Mouse (Mus musculus): ENCODE results near the gene Rhox12. TPM values are rescaled to one million over a fixed set of nuclear protein-coding genes. Genes with fewer than 3 reads are reported as not detected.

Gene Rhox12
- not detected for total RNA-seq (2021)
- long read RNA-seq, experiment 1: 0 reads
- long read RNA-seq, experiment 2: 0 reads

DNA sequence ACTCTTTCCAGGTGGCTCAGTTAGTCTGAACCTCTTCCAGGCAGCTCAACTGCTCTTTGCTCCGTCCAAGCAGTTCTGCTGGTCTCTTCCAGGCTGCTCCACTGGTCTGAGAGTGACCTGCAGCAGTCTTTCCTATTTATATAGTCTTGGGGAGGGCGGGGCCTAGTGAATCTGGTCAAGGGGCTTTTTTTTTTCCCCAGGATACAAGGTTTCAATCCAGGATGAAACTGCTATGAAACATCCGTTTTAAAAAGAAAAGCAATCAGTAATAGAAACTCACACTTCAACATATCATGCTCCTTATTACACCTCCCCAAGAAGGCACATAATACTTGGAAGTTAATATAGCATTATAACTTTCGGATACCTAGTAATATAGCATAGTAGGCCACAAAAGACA is at the start of gene Rhox12:
Gene Rhox12 (minus strand): TSS at position 101 of the 400 bp plus-strand sequence.
- no peak for DNase-seq (ENCODE audit: low spot score in 2 of 2)

DNA sequence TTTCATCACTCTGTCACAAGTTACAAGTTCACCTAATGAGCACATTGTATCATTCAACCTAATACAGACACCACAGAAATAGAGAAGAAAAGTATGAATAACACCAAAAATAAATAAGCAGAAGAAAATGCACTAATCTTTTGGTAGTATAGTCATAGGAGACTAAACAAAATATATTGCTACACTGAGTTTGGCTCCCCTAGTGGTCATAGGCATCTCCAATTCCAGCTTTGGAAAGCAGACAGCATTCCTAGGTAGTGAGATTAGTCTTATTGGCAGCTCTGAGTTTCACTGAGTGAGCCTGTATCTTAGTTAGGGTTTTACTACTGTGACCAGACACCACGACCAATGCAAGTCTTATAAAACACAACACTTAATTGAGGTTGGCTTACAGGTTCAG is 48.4 kb upstream of the Rhox12 start:
- no peak for DNase-seq (ENCODE audit: low spot score in 2 of 2)

DNA sequence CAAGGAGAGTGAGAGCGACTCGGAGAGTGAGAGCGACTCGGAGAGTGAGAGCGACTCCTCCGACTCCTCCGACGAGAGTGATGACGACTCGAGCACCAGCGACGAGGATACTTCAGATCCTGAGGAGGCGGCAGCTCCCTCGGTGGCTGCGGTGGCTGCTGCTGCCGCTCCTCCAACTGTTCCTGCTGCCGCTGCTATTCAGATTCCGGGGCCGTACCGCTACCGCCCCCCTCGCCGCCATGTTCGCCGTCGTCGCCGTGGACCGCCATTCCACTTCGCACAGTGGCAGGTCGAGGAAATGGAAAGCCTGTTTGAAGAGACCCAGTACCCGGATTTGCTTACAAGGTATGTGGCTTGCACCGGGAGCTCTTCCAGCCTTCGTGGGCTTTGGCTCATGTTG is 10.8 kb upstream of the Rhox12 start:
- no peak for DNase-seq (ENCODE audit: low spot score in 2 of 2)

DNA sequence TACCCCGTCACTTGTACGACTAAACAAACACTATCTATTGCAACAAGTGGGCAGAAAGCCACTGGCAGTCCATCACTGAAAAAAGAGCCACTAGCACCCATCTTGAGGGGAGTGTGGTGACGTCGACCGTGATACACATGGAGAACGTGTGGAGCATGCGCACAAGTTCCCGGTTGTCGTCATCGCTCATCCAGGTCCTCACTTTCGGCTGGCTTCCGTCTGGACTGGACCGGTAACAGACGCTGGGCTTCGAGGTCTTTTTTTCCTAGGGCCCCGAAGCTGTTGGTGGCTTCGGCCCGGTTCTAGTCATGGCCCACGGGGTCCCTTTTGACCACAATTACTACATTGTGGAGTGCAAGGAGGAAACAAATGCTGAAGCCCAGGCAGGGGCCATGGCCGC is 10.3 kb upstream of the Rhox12 start, which contains the start of gene Rhox13:
Gene Rhox13 (plus strand): TSS at position 238 of the 400 bp plus-strand sequence.
- no peak for DNase-seq (ENCODE audit: low spot score in 2 of 2)

DNA sequence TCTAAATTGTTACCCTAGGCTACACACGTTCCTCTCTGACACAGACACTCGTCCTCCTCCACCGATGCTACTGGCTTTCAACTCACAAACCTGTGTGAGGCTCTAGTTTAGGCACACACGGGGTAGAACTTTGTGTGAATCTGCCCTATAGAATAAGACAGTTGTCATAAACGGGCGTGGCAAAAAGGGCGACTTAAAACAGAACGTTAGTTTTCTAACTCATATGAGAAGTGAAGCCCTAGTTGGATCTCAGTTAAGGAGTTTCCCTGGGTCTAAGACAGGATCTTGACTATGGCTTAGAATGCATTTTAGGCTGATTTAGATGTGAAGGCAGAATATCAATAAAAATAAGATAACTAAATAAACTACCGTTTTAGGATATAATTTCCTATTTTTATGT is 25.7 kb downstream of the Rhox12 start, which contains the start of gene Rhox11:
Gene Rhox11 (minus strand): TSS at position 101 of the 400 bp plus-strand sequence.
- DNase-seq (ENCODE audit: low spot score in 2 of 2): no peak

DNA sequence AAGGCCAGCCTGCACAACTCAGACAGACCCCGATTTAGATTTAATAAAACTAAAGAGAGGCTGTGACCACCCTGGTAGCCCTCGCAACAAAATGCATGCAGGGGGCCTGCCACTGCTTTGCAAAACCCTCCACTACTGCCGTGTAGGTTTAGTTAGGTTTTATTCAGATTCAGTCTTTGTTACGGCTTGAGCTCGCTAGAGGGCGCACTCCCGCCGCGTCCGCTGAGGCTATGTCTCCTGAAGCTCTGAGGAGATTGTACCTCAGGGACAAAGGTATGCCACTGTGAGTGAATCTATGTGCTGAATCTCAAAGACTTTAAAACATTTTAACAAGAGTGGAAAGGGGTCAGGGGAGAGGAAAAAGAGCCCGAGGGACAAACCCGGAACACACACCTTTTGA is 26.5 kb downstream of the Rhox12 start:
- DNase-seq (ENCODE audit: low spot score in 2 of 2): peak; percentile 6 to 7

DNA sequence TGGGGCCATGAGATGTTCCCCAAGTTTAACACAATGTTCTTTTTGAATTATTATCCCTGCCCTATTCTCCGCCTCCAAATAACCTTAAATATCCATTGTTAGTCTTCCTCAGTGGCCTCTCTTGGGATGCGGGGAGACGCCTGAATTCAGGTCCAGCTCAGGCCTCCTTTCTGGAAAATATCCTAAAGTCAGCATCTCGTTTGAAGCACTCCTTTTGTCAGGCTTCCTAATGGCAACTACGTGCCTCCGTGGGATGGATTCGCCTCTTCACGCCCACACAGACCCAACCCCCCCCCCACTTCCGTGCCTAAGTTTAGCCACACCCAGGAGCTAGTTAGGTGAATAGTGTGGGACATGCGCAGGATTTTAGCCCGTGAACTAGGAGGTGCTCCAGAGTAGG is 44.5 kb downstream of the Rhox12 start, which contains the start of gene Rhox10:
Gene Rhox10 (plus strand): TSS at position 301 of the 400 bp plus-strand sequence.
- no peak for DNase-seq (ENCODE audit: low spot score in 2 of 2)

DNA sequence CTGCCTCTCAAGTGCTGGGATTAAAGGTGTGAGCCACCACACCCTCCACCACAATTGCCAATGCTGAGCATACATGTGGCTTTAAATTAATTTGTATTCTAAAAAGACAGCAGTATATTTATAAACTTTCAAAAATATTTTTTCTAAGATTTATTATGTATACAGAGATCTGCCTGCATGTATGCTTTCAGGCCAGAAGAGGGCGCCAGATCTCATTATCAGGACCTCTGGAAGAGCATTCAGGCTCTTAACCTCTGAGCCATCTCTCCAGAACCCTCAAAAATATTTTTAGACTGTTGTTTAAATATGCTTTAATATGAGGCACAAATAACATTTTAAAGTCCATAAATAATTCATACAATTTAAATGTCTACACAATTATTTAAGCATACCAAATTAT is 49.2 kb downstream of the Rhox12 start:
- DNase-seq (ENCODE audit: low spot score in 2 of 2): no peak

Other genes starting within 250 kb of the Rhox12 start
- not detected for gene Rhox8, start 232.0 kb downstream of the Rhox12 start, total RNA-seq (2021)
- gene Rhox7b, start 213.7 kb downstream of the Rhox12 start, total RNA-seq (2021): not detected
- gene Rhox9, start 209.1 kb downstream of the Rhox12 start, total RNA-seq (2021): not detected
- gene Btg1-ps1, start 92.1 kb downstream of the Rhox12 start, total RNA-seq (2021): not detected
- gene Btg1-ps2, start 67.8 kb downstream of the Rhox12 start, total RNA-seq (2021): not detected
- gene Rhox10, start 44.4 kb downstream of the Rhox12 start, total RNA-seq (2021): not detected
- gene Rhox11, start 25.8 kb downstream of the Rhox12 start, total RNA-seq (2021): not detected
- gene Rhox13, start 10.3 kb upstream of the Rhox12 start, total RNA-seq (2021): not detected
- gene Zbtb33, start 78.9 kb upstream of the Rhox12 start, total RNA-seq (2021): 10 to 100 TPM; 32.0 to 34.8 TPM
- gene Tmem255a, start 141.5 kb upstream of the Rhox12 start, total RNA-seq (2021): 10 to 100 TPM; 15.0 to 18.9 TPM
- 10 to 100 TPM; 10.3 to 18.9 TPM for gene Atp1b4, start 205.3 kb upstream of the Rhox12 start, total RNA-seq (2021)

All from adrenal gland, postnatal 4 days (tissue).